Mouse (Mus musculus): ENCODE data around the gene Dpf1. TPM values are rescaled to one million over a fixed set of nuclear protein-coding genes. Genes with fewer than 3 reads are reported as not detected.

Gene Dpf1
- polyA plus RNA-seq, 1 experiment from 2014 or later = 38.8 TPM

- 1% methylated on average over 18 of the region's 18 CpGs for WGBS
Observed at GRCm38 (mm10) chr7:29318115-29318911, 14.6 kb downstream of the Dpf1 start.

GRCm38 (mm10) chr7:29319337-29320307, 15.9 kb downstream of the Dpf1 start:
- Histone ChIP-seq H3K27ac (replicated peaks) (peak overlapping the region; percentile 94), H3K4me1 (peaks cover 74% of the 10 kb centered on the region), H3K36me3 (peaks cover 40% of the 10 kb centered on the region), H3K27me3 (ENCODE audit: low read depth, poor library complexity, severe bottlenecking) (no peaks in the 10 kb centered on the region), H3K9me3 (replicated peaks) (no peaks in the 10 kb centered on the region), H3K4me3 (peak overlapping the region; percentile 51)
- peak; percentile 52 for DNase-seq (ENCODE audit: low spot score)
- WGBS = 8% methylated on average over 19 of the region's 19 CpGs

More at GRCm38 (mm10) chr7:29318115-29318911, 14.6 kb downstream of the Dpf1 start:
- Histone ChIP-seq H3K9me3 (replicated peaks) (no peaks in the 10 kb centered on the region), H3K27me3 (ENCODE audit: low read depth, poor library complexity, severe bottlenecking) (no peaks in the 10 kb centered on the region), H3K4me3 (peak overlapping the region; percentile 51), H3K4me1 (peaks cover 87% of the 10 kb centered on the region), H3K27ac (replicated peaks) (peak overlapping the region; percentile 94), H3K36me3 (peaks cover 42% of the 10 kb centered on the region)
- peak; percentile 64 for DNase-seq (ENCODE audit: low spot score)

GRCm38 (mm10) chr7:29327087-29327486, 23.3 kb downstream of the Dpf1 start:
- Histone ChIP-seq H3K4me1 (peaks cover 1% of the 10 kb centered on the region), H3K27me3 (ENCODE audit: low read depth, poor library complexity, severe bottlenecking) (no peaks in the 10 kb centered on the region), H3K4me3 (no peak overlapping the region), H3K9me3 (replicated peaks) (no peaks in the 10 kb centered on the region), H3K27ac (replicated peaks) (no peak overlapping the region), H3K36me3 (peaks cover 76% of the 10 kb centered on the region)
- WGBS = 92% methylated on average over 6 of the region's 6 CpGs
- DNase-seq (ENCODE audit: low spot score) = no peak

GRCm38 (mm10) chr7:29328984-29329383, 25.2 kb downstream of the Dpf1 start:
- Histone ChIP-seq H3K27me3 (ENCODE audit: low read depth, poor library complexity, severe bottlenecking) (no peaks in the 10 kb centered on the region), H3K36me3 (peaks cover 73% of the 10 kb centered on the region), H3K27ac (replicated peaks) (no peak overlapping the region), H3K4me3 (no peak overlapping the region), H3K4me1 (peaks cover 3% of the 10 kb centered on the region), H3K9me3 (replicated peaks) (no peaks in the 10 kb centered on the region)
- no peak for DNase-seq (ENCODE audit: low spot score)
- 90% methylated on average over 16 of the region's 16 CpGs for WGBS

GRCm38 (mm10) chr7:29334156-29334555, 30.4 kb downstream of the Dpf1 start:
- no peaks in the 10 kb centered on the region for H3K9me3 ChIP-seq (replicated peaks)
- no peaks in the 10 kb centered on the region for H3K27me3 ChIP-seq (ENCODE audit: low read depth, poor library complexity, severe bottlenecking)
- H3K4me1 ChIP-seq = peaks cover 9% of the 10 kb centered on the region
- 67% methylated on average over 7 of the region's 7 CpGs for WGBS
- H3K36me3 ChIP-seq = peaks cover 50% of the 10 kb centered on the region
- DNase-seq (ENCODE audit: low spot score) = no peak
- no peak overlapping the region for H3K4me3 ChIP-seq
- no peak overlapping the region; the same call in 1 of the 2 replicates for H3K27ac ChIP-seq (replicated peaks)

- H3K36me3 ChIP-seq = peaks cover 39% of the 10 kb centered on the region
- DNase-seq (ENCODE audit: low spot score) = no peak
Observed at GRCm38 (mm10) chr7:29335276-29335675, 31.5 kb downstream of the Dpf1 start.

GRCm38 (mm10) chr7:29335841-29336671, 32.3 kb downstream of the Dpf1 start:
- Histone ChIP-seq H3K36me3 (peaks cover 33% of the 10 kb centered on the region), H3K4me3 (no peak overlapping the region), H3K9me3 (replicated peaks) (no peaks in the 10 kb centered on the region), H3K4me1 (peaks cover 9% of the 10 kb centered on the region), H3K27ac (replicated peaks) (no peak overlapping the region), H3K27me3 (ENCODE audit: low read depth, poor library complexity, severe bottlenecking) (no peaks in the 10 kb centered on the region)
- 88% methylated on average over 6 of the region's 6 CpGs for WGBS
- no peak for DNase-seq (ENCODE audit: low spot score)

More at GRCm38 (mm10) chr7:29335276-29335675, 31.5 kb downstream of the Dpf1 start:
- Histone ChIP-seq H3K27me3 (ENCODE audit: low read depth, poor library complexity, severe bottlenecking) (no peaks in the 10 kb centered on the region), H3K4me1 (peaks cover 9% of the 10 kb centered on the region), H3K4me3 (no peak overlapping the region), H3K9me3 (replicated peaks) (no peaks in the 10 kb centered on the region), H3K27ac (replicated peaks) (no peak overlapping the region)

- DNase-seq (ENCODE audit: low spot score) = no peak
- H3K9me3 ChIP-seq (replicated peaks) = no peaks in the 10 kb centered on the region
- H3K36me3 ChIP-seq = peaks cover 30% of the 10 kb centered on the region
- H3K27ac ChIP-seq (replicated peaks) = no peak overlapping the region
- 67% methylated on average over 9 of the region's 9 CpGs for WGBS
- H3K4me1 ChIP-seq = peaks cover 10% of the 10 kb centered on the region
- H3K4me3 ChIP-seq = no peak overlapping the region
- H3K27me3 ChIP-seq (ENCODE audit: low read depth, poor library complexity, severe bottlenecking) = no peaks in the 10 kb centered on the region
Observed at GRCm38 (mm10) chr7:29336795-29337319, 33.1 kb downstream of the Dpf1 start.

GRCm38 (mm10) chr7:29337766-29338165, 34.0 kb downstream of the Dpf1 start:
- H3K36me3 ChIP-seq = peaks cover 22% of the 10 kb centered on the region
- no peak overlapping the region for H3K27ac ChIP-seq (replicated peaks)
- peaks cover 19% of the 10 kb centered on the region for H3K4me1 ChIP-seq
- DNase-seq (ENCODE audit: low spot score) = no peak
- no peak overlapping the region for H3K4me3 ChIP-seq
- no peaks in the 10 kb centered on the region for H3K27me3 ChIP-seq (ENCODE audit: low read depth, poor library complexity, severe bottlenecking)
- H3K9me3 ChIP-seq (replicated peaks) = no peaks in the 10 kb centered on the region
- 85% methylated on average over 2 of the region's 2 CpGs for WGBS

- Histone ChIP-seq H3K36me3 (peaks cover 20% of the 10 kb centered on the region), H3K27me3 (ENCODE audit: low read depth, poor library complexity, severe bottlenecking) (no peaks in the 10 kb centered on the region), H3K27ac (replicated peaks) (no peak overlapping the region), H3K9me3 (replicated peaks) (no peaks in the 10 kb centered on the region), H3K4me3 (no peak overlapping the region), H3K4me1 (peaks cover 19% of the 10 kb centered on the region)
- DNase-seq (ENCODE audit: low spot score) = no peak
- WGBS = 90% methylated on average over 9 of the region's 9 CpGs
Observed at GRCm38 (mm10) chr7:29338351-29338919, 34.7 kb downstream of the Dpf1 start.

GRCm38 (mm10) chr7:29338984-29339679, 35.4 kb downstream of the Dpf1 start:
- 84% methylated on average over 14 of the region's 14 CpGs for WGBS
- no peak for DNase-seq (ENCODE audit: low spot score)
- Histone ChIP-seq H3K36me3 (peaks cover 23% of the 10 kb centered on the region), H3K4me3 (no peak overlapping the region), H3K4me1 (peaks cover 15% of the 10 kb centered on the region), H3K27ac (replicated peaks) (no peak overlapping the region), H3K27me3 (ENCODE audit: low read depth, poor library complexity, severe bottlenecking) (no peaks in the 10 kb centered on the region), H3K9me3 (replicated peaks) (no peaks in the 10 kb centered on the region)
